Mouse (Mus musculus) kidney, postnatal 0 days (tissue): ENCODE data around the gene Pdcd2l. TPM values are rescaled to one million over a fixed set of nuclear protein-coding genes. Genes with fewer than 3 reads are reported as not detected.

Experiments used
- ATAC-seq: fragments of 200-750 bp; cut with Nextera tagmentation; replicated peaks from 2 replicates; pipeline ENCODE4 v1.8.0; 2017; ENCODE audit warnings: low read depth, moderate number of reproducible peaks, moderate TSS enrichment, moderate library complexity; ENCODE audit not compliant: low FRiP score
- DNase-seq: peaks from one replicate; pipeline ENCODE4 v3.0.0-alpha.2; 2016; ENCODE audit warnings: low spot score
- H3K27ac ChIP-seq: fragments of 300-500 bp; sonication (generic); 2 replicates; pipeline ENCODE4 v1.5.1; 2014; ENCODE audit warnings: mild to moderate bottlenecking
- H3K27me3 ChIP-seq: fragments of 300-500 bp; sonication (generic); 2 replicates; pipeline ENCODE4 v1.6.1; 2014; ENCODE audit warnings: low read length, mixed read lengths; ENCODE audit not compliant: insufficient read depth
- H3K36me3 ChIP-seq: fragments of 300-500 bp; sonication (generic); 2 replicates; pipeline ENCODE4 v1.6.1; 2014; ENCODE audit warnings: low read length, mixed read lengths; ENCODE audit not compliant: insufficient read depth
- H3K4me1 ChIP-seq: fragments of 300-500 bp; sonication (generic); replicated peaks from 2 replicates; pipeline ENCODE4 v1.6.1; 2014; ENCODE audit warnings: antibody characterized with exemption, low read length, mixed read lengths; ENCODE audit not compliant: insufficient read depth
- H3K4me2 ChIP-seq: fragments of 300-500 bp; sonication (generic); 2 replicates; pipeline ENCODE4 v1.6.1; 2014; ENCODE audit warnings: mild to moderate bottlenecking, low read length, moderate library complexity, mixed read lengths
- H3K4me3 ChIP-seq: fragments of 300-500 bp; sonication (generic); replicated peaks from 2 replicates; pipeline ENCODE4 v1.5.1; 2014; ENCODE audit warnings: low read depth, low read length
- H3K9ac ChIP-seq: fragments of 300-500 bp; sonication (generic); 2 replicates; pipeline ENCODE4 v1.6.1; 2014; ENCODE audit warnings: low read depth, low read length
- H3K9me3 ChIP-seq: fragments of 300-500 bp; sonication (generic); replicated peaks from 2 replicates; pipeline ENCODE4 v1.6.1; 2016; ENCODE audit warnings: low read length, inconsistent platforms, mixed read lengths
- CTCF ChIP-seq: IDR thresholded peaks from 2 replicates; pipeline ENCODE4 v1.5.1; 2016; ENCODE audit warnings: antibody characterized with exemption, low read depth, mild to moderate bottlenecking, moderate library complexity
- WGBS: fragments of 180-500 bp; shearing (Covaris S2); extraction: QIAGEN DNeasy Blood & Tissue Kit; methylation state at CpG from one replicate; pipeline ENCODE4 v1.1.7; 2014; 5-methylcytosine and 5-hydroxymethylcytosine counted together
- polyA plus RNA-seq: library from polyadenylated mRNA; unstranded; fragments of >200 nt; fragmentation: Nextera tagmentation; extraction: Ambion mirVana; gene quantifications from 2 replicates; pipeline ENCODE4 v1.2.1, GENCODE M21; 2015

Gene Pdcd2l
- polyA plus RNA-seq: 51.4 and 54.5 TPM in 2 replicates

DNA sequence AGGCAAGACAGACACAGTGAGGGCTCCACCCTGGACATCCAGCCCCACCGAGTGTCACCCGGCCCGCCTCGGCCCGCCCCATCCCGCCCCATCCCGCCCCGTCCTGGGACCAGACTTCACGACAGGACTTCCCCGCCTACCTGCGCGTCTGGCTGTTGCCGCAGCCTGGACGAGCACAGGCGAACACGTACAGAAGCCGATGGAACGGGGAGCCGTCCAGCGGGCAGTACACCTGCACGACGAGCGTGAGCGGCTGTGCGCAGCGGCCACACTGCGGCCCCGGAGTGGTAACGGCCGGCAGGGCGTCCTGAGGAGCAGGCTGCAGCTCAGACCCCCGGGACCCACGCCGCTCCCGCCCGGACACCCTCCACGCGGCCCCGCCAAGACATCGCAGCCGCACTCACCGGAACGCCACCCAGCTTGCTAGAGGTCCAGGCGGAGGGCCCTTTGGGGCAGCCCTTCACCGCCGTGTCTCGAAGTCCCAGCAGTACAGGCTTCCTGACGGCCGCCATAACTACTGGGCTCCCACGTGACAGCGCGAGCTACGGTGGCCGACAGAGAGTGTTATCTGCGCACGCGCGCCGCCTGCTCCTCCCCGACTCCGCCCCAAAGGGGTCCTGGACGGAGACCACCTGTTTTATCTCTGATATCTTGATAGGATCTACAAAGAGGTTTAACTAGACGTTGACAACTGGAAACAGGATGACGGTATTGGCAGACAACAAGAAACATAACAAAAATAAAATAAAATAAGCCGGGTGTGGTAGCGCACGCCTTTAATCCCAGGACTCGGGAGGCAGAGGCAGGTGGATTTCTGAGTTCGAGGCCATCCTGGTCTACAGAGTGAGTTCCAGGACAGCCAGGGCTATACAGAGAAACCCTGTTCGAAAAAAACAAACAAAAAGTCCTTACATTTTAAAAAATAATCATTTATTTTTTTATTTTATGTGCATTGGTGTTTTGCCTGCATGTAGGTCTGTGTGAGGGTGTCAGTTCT lies at the start of gene Pdcd2l:
Gene Pdcd2l, minus strand, starts transcription at position 530 of the 997 bp plus-strand sequence.
- H3K27me3 ChIP-seq: no peaks in the 10 kb centered on the region
- peak within 1 kb of the TSS; percentile 94 for H3K4me3 ChIP-seq
- peak within 1 kb of the TSS; percentile 80 for H3K27ac ChIP-seq
- TF ChIP-seq CTCF: no peak
- WGBS: 3% methylated on average over 70 of the region's 70 CpGs
- peak within 1 kb of the TSS; percentile 96 for H3K9ac ChIP-seq
- no peaks in the 10 kb centered on the region for H3K9me3 ChIP-seq
- peaks cover 19% of the 10 kb centered on the region; the same call in 1 of the 2 replicates for H3K36me3 ChIP-seq
- ATAC-seq (peak; percentile 94), DNase-seq (peak; percentile 96)
- no peaks in the 10 kb centered on the region; the same call in 1 of the 2 replicates for H3K4me1 ChIP-seq
- H3K4me2 ChIP-seq: peak within 1 kb of the TSS; percentile 61

- Histone ChIP-seq H3K27me3 (no peaks in the 10 kb centered on the region), H3K36me3 (peaks cover 72% of the 10 kb centered on the region), H3K4me3 (no peak overlapping the region), H3K27ac (no peak overlapping the region), H3K4me2 (no peak overlapping the region), H3K9me3 (no peaks in the 10 kb centered on the region), H3K4me1 (no peaks in the 10 kb centered on the region), H3K9ac (no peak overlapping the region)
- ATAC-seq (no peak), DNase-seq (no peak)
- WGBS: 95% methylated on average over 11 of the region's 11 CpGs
- TF ChIP-seq CTCF: no peak
Measured at GRCm38 (mm10) chr7:34242176-34242575, 45.7 kb upstream of the Pdcd2l start.

DNA sequence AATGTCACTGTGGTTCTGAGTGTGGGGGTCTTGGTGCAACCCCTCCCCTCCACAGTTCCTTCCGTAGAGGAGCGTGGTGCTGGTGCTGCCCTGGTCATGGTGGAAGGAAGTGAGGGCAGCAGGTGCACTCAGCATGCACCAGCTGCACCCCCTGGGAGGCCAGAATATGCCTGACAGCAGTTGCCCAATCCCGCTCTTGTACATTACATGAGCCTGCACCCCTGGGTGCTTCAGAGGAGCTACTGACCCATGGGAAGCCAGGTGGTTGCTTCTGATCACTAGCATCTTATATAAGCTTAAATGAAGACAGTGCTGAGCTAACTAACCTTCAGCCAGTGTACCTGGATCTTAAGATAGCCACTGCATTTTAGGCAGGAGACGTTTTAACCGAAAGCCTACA lies 41.6 kb upstream of the Pdcd2l start:
- WGBS: 92% methylated on average over 5 of the region's 5 CpGs
- peaks cover 40% of the 10 kb centered on the region for H3K36me3 ChIP-seq
- no peak for ATAC-seq

DNA sequence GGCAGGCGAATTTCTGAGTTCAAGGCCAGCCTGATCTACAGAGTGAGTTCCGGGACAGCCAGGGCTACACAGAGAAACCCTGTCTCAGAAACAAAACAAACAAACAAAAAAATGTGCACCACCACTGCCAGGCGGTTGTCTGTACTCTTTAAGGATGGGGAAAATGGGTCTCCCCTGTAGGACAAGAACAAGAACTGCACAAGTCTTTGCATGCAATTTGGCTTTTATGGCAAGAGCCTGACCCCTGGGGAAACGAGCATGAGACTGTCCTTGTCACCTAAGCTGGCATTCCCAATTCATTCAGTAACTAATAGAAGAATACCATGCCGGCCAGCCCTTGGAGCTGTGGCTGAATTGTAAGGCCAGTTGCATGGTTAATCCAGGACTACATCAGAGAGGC lies 39.1 kb upstream of the Pdcd2l start:
- 78% methylated on average over 5 of the region's 5 CpGs for WGBS
- Histone ChIP-seq H3K4me2 (no peak overlapping the region), H3K9ac (no peak overlapping the region), H3K36me3 (peaks cover 24% of the 10 kb centered on the region), H3K9me3 (no peaks in the 10 kb centered on the region), H3K4me1 (peaks cover 9% of the 10 kb centered on the region), H3K4me3 (no peak overlapping the region), H3K27me3 (no peaks in the 10 kb centered on the region), H3K27ac (no peak overlapping the region)
- DNase-seq (no peak), ATAC-seq (no peak)
- no peak for TF ChIP-seq CTCF

More for the DNA sequence above, 41.6 kb upstream of the Pdcd2l start:
- Histone ChIP-seq H3K27ac (no peak overlapping the region), H3K27me3 (no peaks in the 10 kb centered on the region), H3K9me3 (no peaks in the 10 kb centered on the region), H3K4me2 (no peak overlapping the region), H3K9ac (no peak overlapping the region), H3K4me1 (peaks cover 4% of the 10 kb centered on the region), H3K4me3 (no peak overlapping the region)
- no peak for TF ChIP-seq CTCF
- DNase-seq: no peak

DNA sequence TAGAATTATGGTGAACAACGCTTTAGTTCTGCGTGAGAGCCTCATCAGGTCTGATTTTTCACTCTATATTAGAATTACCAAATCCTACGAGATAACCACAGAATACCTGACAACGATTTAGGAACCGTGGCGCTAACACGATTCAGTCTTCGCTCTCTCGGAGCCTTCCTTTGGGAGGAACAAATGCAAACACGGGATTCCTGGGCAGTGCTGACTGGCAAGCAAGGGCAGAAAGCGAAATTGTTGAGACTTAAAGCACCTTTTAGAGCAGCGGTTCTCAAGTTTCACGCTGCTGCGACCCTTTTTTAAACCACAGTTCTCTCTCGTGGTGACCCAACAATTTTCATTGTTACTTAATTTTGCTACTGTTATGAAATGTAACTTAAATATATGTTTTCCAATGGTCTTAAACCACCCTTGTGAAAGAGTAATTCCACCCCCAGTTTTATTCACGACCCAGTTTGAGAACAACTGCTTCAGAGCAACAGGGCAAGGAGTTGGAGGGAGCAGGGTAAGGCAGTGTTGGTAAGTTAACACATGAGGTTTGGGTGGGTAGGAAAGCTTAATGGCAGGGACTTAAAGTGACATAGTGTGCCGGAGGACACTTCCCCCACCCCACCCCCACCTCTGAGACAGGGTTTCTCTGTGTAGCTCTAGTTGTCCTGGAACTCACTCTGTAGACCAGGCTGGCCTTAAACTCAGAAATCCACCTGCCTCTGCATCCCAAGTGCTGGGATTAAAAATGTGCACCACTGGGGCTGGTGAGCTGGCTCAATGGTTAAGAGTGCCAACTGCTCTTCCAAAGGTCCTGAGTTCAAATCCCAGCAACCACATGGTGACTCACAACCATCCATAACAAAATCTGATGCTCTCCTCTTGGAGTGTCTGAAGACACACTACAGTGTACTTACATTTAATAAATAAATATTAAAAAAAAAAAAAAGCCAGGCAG lies 38.4 kb upstream of the Pdcd2l start:
- Histone ChIP-seq H3K4me3 (peak overlapping the region; percentile 46), H3K9me3 (no peaks in the 10 kb centered on the region), H3K27ac (peak overlapping the region; percentile 91), H3K36me3 (peaks cover 19% of the 10 kb centered on the region), H3K4me1 (peaks cover 11% of the 10 kb centered on the region), H3K27me3 (no peaks in the 10 kb centered on the region), H3K9ac (peak overlapping the region; percentile 54; the same call in 1 of the 2 replicates), H3K4me2 (peak overlapping the region; percentile 67)
- peak; percentile 36 for DNase-seq
- ATAC-seq: no peak
- TF ChIP-seq CTCF: no peak
- 1% methylated on average over 17 of the region's 17 CpGs for WGBS
